Mouse (Mus musculus) C2C12 (cell line): ENCODE data around the gene Gm17455. TPM values are rescaled to one million over a fixed set of nuclear protein-coding genes. Genes with fewer than 3 reads are reported as not detected.

Experiments used
- H3K27me3 ChIP-seq: one replicate; pipeline ENCODE4 v1.6.1; 2011; ENCODE audit not compliant: control insufficient read depth, insufficient read depth, insufficient read length
- H3K36me3 ChIP-seq: one replicate; pipeline ENCODE4 v1.6.1; 2011; ENCODE audit not compliant: control insufficient read depth, insufficient read depth
- H3K4me3 ChIP-seq: one replicate; pipeline ENCODE4 v1.5.1; 2011; ENCODE audit warnings: mild to moderate bottlenecking, control low read depth; ENCODE audit not compliant: poor library complexity, insufficient read depth, severe bottlenecking
- H3K79me2 ChIP-seq: one replicate; pipeline ENCODE4 v1.6.1; 2011; ENCODE audit not compliant: control insufficient read depth, insufficient read depth
- H3K79me3 ChIP-seq: one replicate; pipeline ENCODE4 v1.6.1; 2011; ENCODE audit warnings: low read depth, control low read depth
- H3ac ChIP-seq: one replicate; pipeline ENCODE3; 2011; ENCODE audit warnings: low read depth; ENCODE audit not compliant: control insufficient read depth, insufficient read length
- CEBPB ChIP-seq: IDR thresholded peaks from one replicate; pipeline ENCODE4 v1.6.1; 2011; ENCODE audit warnings: low read depth, mild to moderate bottlenecking, control low read depth, moderate library complexity
- CTCF ChIP-seq: IDR thresholded peaks from one replicate; pipeline ENCODE4 v1.5.1; 2011; ENCODE audit not compliant: control insufficient read depth, insufficient read depth, insufficient read length
- FOSL1 ChIP-seq: IDR thresholded peaks from one replicate; pipeline ENCODE4 v1.8.0; 2011; ENCODE audit warnings: mild to moderate bottlenecking, low read length; ENCODE audit not compliant: poor library complexity, insufficient read depth, severe bottlenecking
- MAX ChIP-seq: IDR thresholded peaks from one replicate; pipeline ENCODE4 v1.6.1; 2011; ENCODE audit warnings: mild to moderate bottlenecking, control low read depth
- MYOD1 ChIP-seq: IDR thresholded peaks from one replicate; pipeline ENCODE4 v1.6.1; 2011; ENCODE audit warnings: low read depth; ENCODE audit not compliant: control insufficient read depth, insufficient read length
- MYOG ChIP-seq: IDR thresholded peaks from one replicate; pipeline ENCODE4 v1.6.1; 2011; ENCODE audit not compliant: control insufficient read depth, insufficient read length; ENCODE audit errors: extremely low read depth
- USF1 ChIP-seq: IDR thresholded peaks from one replicate; pipeline ENCODE4 v1.6.1; 2011; ENCODE audit warnings: low read depth, mild to moderate bottlenecking, control low read depth, moderate library complexity
- polyA plus RNA-seq: library from polyadenylated mRNA; unstranded; fragments of >200 nt; fragmentation: generic; extraction: Trizol; gene quantifications from one replicate; pipeline ENCODE4 v1.2.1, GENCODE M21; 2012; ENCODE audit warnings: missing spikeins

Gm17455 gene
- polyA plus RNA-seq, 1 experiment: not detected

DNA sequence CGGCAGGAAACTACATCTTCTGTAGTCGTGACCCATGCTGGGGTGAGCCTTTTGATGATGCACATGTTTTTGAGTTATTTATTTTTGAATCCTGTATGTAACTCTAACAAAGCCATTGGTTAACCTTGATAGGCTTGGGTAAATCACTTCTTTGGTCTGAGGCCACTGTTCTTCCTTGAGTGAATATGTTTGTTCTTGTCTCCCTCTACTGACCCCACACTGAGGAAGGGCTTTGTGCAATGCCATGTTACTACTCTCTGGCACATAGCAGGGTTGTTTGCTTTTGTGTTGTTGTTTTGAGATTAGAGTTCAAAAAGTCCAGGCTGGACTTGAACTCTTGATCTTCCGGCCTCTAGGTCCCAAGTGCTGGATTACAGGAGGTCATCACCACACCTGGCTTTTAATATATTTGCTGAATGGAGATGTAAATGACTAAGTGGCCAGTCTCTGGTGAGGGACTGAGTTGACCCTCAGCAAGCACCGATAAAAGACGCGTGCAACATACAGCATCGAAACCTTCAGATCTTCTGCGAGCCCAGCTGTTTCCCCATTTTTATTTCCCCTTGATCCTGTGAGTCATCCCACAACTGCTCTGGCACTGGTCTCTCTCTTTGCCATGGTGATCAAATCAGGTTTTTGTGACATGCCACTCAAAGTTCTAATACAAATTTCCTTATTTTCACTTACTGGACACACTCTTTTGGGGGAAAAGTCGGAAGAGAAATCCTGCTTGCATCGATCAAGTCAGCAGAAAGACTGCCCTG is 1.3 kb upstream of the Gm17455 start:
- no peak for TF ChIP-seq MYOG
- peak; percentile 57 for TF ChIP-seq MYOD1
- TF ChIP-seq CEBPB: no peak
- TF ChIP-seq MAX: no peak
- no peak for TF ChIP-seq USF1
- Histone ChIP-seq H3K79me3 (no peaks in the 10 kb centered on the region), H3K4me3 (no peak overlapping the region), H3K27me3 (peaks cover 5% of the 10 kb centered on the region), H3K79me2 (no peaks in the 10 kb centered on the region), H3ac (no peak overlapping the region), H3K36me3 (no peaks in the 10 kb centered on the region)

GRCm38 (mm10) chr10:60400507-60401295 is 1.2 kb downstream of the Gm17455 start:
- H3K36me3 ChIP-seq: no peaks in the 10 kb centered on the region
- H3K79me2 ChIP-seq: no peaks in the 10 kb centered on the region
- peaks cover 10% of the 10 kb centered on the region for H3K27me3 ChIP-seq
- TF ChIP-seq MAX: no peak
- no peak for TF ChIP-seq MYOD1
- no peak for TF ChIP-seq MYOG
- TF ChIP-seq FOSL1: no peak
- TF ChIP-seq CTCF: no peak
- H3K4me3 ChIP-seq: no peak overlapping the region
- H3ac ChIP-seq: no peak overlapping the region
- no peaks in the 10 kb centered on the region for H3K79me3 ChIP-seq

DNA sequence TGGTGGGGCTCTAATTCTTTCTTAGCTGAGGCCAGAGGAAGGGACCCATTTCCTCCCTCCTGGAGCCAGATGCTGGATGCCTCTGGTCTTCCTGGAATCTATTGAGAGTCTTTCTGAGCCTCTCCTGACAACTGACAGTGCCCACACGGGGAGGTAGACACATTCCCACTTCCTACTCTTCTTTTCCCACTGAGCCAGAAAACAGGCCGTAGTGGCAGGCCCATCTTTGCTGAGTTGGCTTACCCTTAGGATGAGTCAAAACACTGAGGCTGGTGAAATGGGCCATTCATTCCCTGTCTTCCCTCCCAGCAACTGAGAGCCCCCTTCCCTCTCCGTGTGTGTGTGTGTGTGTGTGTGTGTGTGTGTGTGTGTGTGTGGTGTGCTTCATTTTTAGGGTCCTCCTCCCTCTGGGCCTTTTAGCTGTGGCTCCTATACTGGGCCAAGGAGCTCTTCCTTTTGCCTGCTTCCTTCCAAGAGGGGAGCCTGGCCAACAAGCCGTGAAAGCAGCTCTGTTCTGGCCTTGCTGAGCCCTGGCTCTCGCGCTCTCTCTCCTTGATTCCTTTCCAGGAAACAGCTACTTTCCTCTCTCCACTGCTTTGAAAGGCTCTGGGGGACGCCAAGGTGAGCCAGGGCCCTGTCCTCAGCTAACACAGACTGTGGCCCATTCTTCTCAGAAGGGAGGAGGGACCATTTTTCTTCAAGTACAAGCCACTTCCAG is 6.1 kb downstream of the Gm17455 start:
- Histone ChIP-seq H3ac (no peak overlapping the region), H3K79me3 (no peaks in the 10 kb centered on the region), H3K27me3 (peaks cover 27% of the 10 kb centered on the region), H3K36me3 (no peaks in the 10 kb centered on the region), H3K4me3 (no peak overlapping the region), H3K79me2 (no peaks in the 10 kb centered on the region)
- no peak for TF ChIP-seq USF1
- TF ChIP-seq MYOG: no peak
- no peak for TF ChIP-seq CTCF
- TF ChIP-seq MAX: no peak
- TF ChIP-seq FOSL1: no peak
- no peak for TF ChIP-seq MYOD1
- TF ChIP-seq CEBPB: no peak

DNA sequence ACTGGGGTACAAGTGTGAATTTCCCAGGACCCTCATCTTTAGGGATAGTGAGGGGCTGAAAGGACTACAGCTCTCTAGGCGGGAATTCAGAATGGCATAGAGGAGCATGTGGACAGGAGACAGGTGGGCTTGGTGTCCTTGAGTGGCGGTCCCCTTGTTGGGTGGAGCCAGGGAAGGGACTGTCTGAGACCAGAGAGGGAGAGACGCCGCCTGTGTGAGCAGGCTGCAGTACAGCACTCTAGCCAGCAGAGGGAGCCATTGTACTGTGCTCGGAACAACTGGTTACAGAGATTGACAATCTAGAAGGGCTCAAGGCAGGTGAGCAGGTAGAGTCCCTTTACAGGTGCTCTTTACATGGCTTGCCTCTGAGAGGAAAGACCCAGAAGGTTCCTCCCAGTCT is 8.3 kb downstream of the Gm17455 start:
- no peaks in the 10 kb centered on the region for H3K79me2 ChIP-seq
- H3K4me3 ChIP-seq: no peak overlapping the region
- H3K36me3 ChIP-seq: no peaks in the 10 kb centered on the region
- no peaks in the 10 kb centered on the region for H3K79me3 ChIP-seq
- H3ac ChIP-seq: no peak overlapping the region
- TF ChIP-seq MAX: no peak
- TF ChIP-seq CTCF: peak; percentile 88
- peaks cover 29% of the 10 kb centered on the region for H3K27me3 ChIP-seq

GRCm38 (mm10) chr10:60411794-60412193 is 12.3 kb downstream of the Gm17455 start:
- Histone ChIP-seq H3K27me3 (peaks cover 57% of the 10 kb centered on the region), H3ac (no peak overlapping the region), H3K79me3 (no peaks in the 10 kb centered on the region), H3K36me3 (no peaks in the 10 kb centered on the region), H3K4me3 (no peak overlapping the region), H3K79me2 (no peaks in the 10 kb centered on the region)
- TF ChIP-seq MYOD1: no peak
- TF ChIP-seq CTCF: peak; percentile 18
